Mouse (Mus musculus) MEL (cell line): ENCODE measurements around the gene Zfp36l1.

Source experiments
- CHD1 ChIP-seq: IDR thresholded peaks from 2 replicates; pipeline ENCODE4 v1.6.1; 2012; ENCODE audit warnings: low read depth, mild to moderate bottlenecking, inconsistent platforms, low read length, improper control_type of control experiment
- CTCF ChIP-seq, 3 experiments: IDR thresholded peaks in 2 of 3; conservative IDR thresholded peaks in 1 of 3; 2 replicates each; pipeline ENCODE4 v1.5.1; 2011 to 2012; ENCODE audit warnings: low read length in 3 of 3, low read depth in 2 of 3, mild to moderate bottlenecking in 2 of 3, improper control_type of control experiment in 1 of 3, inconsistent platforms in 1 of 3, mixed read lengths in 1 of 3, moderate library complexity in 1 of 3; ENCODE audit not compliant: control insufficient read depth in 1 of 3, insufficient read depth in 1 of 3, poor library complexity in 1 of 3, severe bottlenecking in 1 of 3
- E2F4 ChIP-seq: IDR thresholded peaks from 2 replicates; pipeline ENCODE4 v1.6.1; 2011; ENCODE audit warnings: low read depth, low read length, improper control_type of control experiment, borderline replicate concordance

GRCm38 (mm10) chr12:80065049-80065448 is 47.8 kb downstream of the Zfp36l1 start:
- no peak for TF ChIP-seq CTCF (IDR thresholded peaks at IDR 0.05 in 2 of 3, conservative IDR thresholded peaks at IDR 0.05 in 1 of 3; ENCODE audit: control insufficient read depth in 1 of 3, insufficient read depth in 1 of 3, low read depth in 2 of 3, low read length in 3 of 3, poor library complexity in 1 of 3, severe bottlenecking in 1 of 3)
- TF ChIP-seq E2F4, result no peak
- TF ChIP-seq CHD1, result no peak
